Mouse (Mus musculus) forebrain, postnatal 0 days (tissue): Measurements from ENCODE around the gene Prkcsh. TPM values are rescaled to one million over a fixed set of nuclear protein-coding genes. Genes with fewer than 3 reads are reported as not detected.

Experiments used
- ATAC-seq: fragments of 200-750 bp; cut with Nextera tagmentation; 2 replicates; pipeline ENCODE4 v1.8.0; 2017; ENCODE audit warnings: mild to moderate bottlenecking, moderate library complexity
- DNase-seq: peaks from one replicate; pipeline ENCODE4 v3.0.0-alpha.2; 2015
- H3K27ac ChIP-seq: fragments of 300-500 bp; sonication (generic); 2 replicates; pipeline ENCODE4 v1.5.1; 2014; ENCODE audit warnings: low read depth, mild to moderate bottlenecking, antibody characterized with exemption, low read length, moderate library complexity, mixed read lengths
- H3K27me3 ChIP-seq: fragments of 300-500 bp; sonication (generic); 2 replicates; pipeline ENCODE4 v1.6.1; 2014; ENCODE audit warnings: mild to moderate bottlenecking, low read length, mixed read lengths; ENCODE audit not compliant: insufficient read depth
- H3K36me3 ChIP-seq: fragments of 300-500 bp; sonication (generic); 2 replicates; pipeline ENCODE4 v1.6.1; 2014; ENCODE audit warnings: mild to moderate bottlenecking, moderate library complexity; ENCODE audit not compliant: insufficient read depth
- H3K4me1 ChIP-seq: fragments of 300-500 bp; sonication (generic); 2 replicates; pipeline ENCODE4 v1.6.1; 2014; ENCODE audit warnings: antibody characterized with exemption; ENCODE audit not compliant: insufficient read depth
- H3K4me2 ChIP-seq: fragments of 300-500 bp; sonication (generic); 2 replicates; pipeline ENCODE4 v1.6.1; 2014; ENCODE audit warnings: low read depth, mild to moderate bottlenecking, moderate library complexity
- H3K4me3 ChIP-seq: fragments of 300-500 bp; sonication (generic); 2 replicates; pipeline ENCODE4 v1.5.1; 2014; ENCODE audit warnings: low read depth, low read length, mixed read lengths
- H3K9ac ChIP-seq: fragments of 300-500 bp; sonication (generic); 2 replicates; pipeline ENCODE4 v1.6.1; 2014; ENCODE audit warnings: mild to moderate bottlenecking
- H3K9me3 ChIP-seq: fragments of 300-500 bp; sonication (generic); 2 replicates; pipeline ENCODE4 v1.6.1; 2016; ENCODE audit warnings: low read length
- CTCF ChIP-seq: sonication (generic); IDR thresholded peaks from 2 replicates; pipeline ENCODE4 v1.5.1; 2016; ENCODE audit warnings: antibody characterized with exemption, control low read depth, low read depth
- WGBS: fragments of 180-500 bp; shearing (Covaris S2); extraction: QIAGEN DNeasy Blood & Tissue Kit; methylation state at CpG from one replicate; pipeline ENCODE4 v1.1.7; 2014; 5-methylcytosine and 5-hydroxymethylcytosine counted together
- polyA plus RNA-seq: library from polyadenylated mRNA; unstranded; fragments of >200 nt; fragmentation: Nextera tagmentation; extraction: Ambion mirVana; gene quantifications from 2 replicates; pipeline ENCODE4 v1.2.1, GENCODE M21; 2015
- total RNA-seq: library from RNA; depleted of rRNA; stranded (reverse); fragments of >200 nt; gene quantifications from 2 replicates; pipeline ENCODE4 v1.2.3, GENCODE M21; 2014

Gene Prkcsh
- total and polyA plus RNA-seq, 2 experiments from 2014 or later, result 67.4 to 86.5 TPM

GRCm38 (mm10) chr9:22047329-22047728 is 44.7 kb downstream of the Prkcsh start:
- no peak overlapping the region for H3K9ac ChIP-seq

GRCm38 (mm10) chr9:22049315-22049714 is 46.7 kb downstream of the Prkcsh start:
- DNase-seq (no peak), ATAC-seq (no peak)
- Histone ChIP-seq H3K9me3 (no peaks in the 10 kb centered on the region), H3K27ac (peak overlapping the region; percentile 95), H3K27me3 (no peaks in the 10 kb centered on the region), H3K9ac (peak overlapping the region; percentile 95), H3K4me3 (peak overlapping the region; percentile 92), H3K4me2 (peak overlapping the region; percentile 79), H3K4me1 (peaks cover 15% of the 10 kb centered on the region), H3K36me3 (0 out of 2 replicates have a peak, but pooled peaks cover 6% of the 10 kb centered on the region)
- TF ChIP-seq CTCF, result no peak
- WGBS, result 37% methylated on average over 11 of the region's 11 CpGs

More at GRCm38 (mm10) chr9:22047329-22047728, 44.7 kb downstream of the Prkcsh start:
- Histone ChIP-seq H3K27ac (no peak overlapping the region), H3K4me2 (peak overlapping the region; percentile 79), H3K36me3 (0 out of 2 replicates have a peak, but pooled peaks cover 6% of the 10 kb centered on the region), H3K27me3 (no peaks in the 10 kb centered on the region), H3K4me3 (0 out of 2 replicates have a peak overlapping the region, but pooled peaks have one; percentile 5), H3K9me3 (no peaks in the 10 kb centered on the region), H3K4me1 (peaks cover 13% of the 10 kb centered on the region)
- no peak for ATAC-seq
- WGBS, result 60% methylated on average over 9 of the region's 9 CpGs
- no peak for DNase-seq
- TF ChIP-seq CTCF, result no peak

- H3K4me3 ChIP-seq, result peak overlapping the region; percentile 92
- peaks cover 19% of the 10 kb centered on the region for H3K4me1 ChIP-seq
- ATAC-seq (no peak), DNase-seq (peak; percentile 47)
- H3K9ac ChIP-seq, result peak overlapping the region; percentile 95
- WGBS, result 14% methylated on average over 4 of the region's 4 CpGs
- H3K4me2 ChIP-seq, result peak overlapping the region; percentile 79
- H3K36me3 ChIP-seq, result 0 out of 2 replicates have a peak, but pooled peaks cover 6% of the 10 kb centered on the region
- H3K27me3 ChIP-seq, result no peaks in the 10 kb centered on the region
- no peak for TF ChIP-seq CTCF
- H3K27ac ChIP-seq, result peak overlapping the region; percentile 95
- no peaks in the 10 kb centered on the region for H3K9me3 ChIP-seq
Measured at GRCm38 (mm10) chr9:22049721-22050270, 47.2 kb downstream of the Prkcsh start.

DNA sequence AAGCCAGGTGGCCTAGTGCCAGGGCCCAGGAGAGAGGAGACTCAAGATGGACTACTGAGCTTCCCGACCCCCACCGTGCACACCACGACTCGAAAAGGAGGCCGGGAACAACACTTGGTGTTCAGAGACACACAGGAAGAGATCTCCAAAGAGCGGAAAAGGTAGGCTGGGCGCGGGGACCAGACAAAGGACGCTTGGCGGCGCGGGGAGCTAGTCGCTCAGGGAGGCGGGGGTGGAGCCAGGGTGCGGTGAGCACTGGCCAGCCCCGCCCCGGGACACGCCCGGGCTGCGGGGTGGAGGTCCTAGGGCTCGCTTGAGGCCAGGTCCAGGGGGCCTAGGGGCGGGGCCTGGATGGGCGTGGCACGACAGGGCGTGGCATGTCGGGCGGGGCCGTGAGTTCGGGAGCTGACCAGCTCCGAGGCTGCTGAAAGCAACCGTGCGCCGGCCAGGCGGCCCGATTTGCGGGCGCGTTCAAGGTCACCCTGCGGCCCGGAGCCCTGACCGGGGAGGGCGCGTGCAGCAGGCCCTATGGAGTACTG is 47.8 kb downstream of the Prkcsh start:
- DNase-seq (peak; percentile 77), ATAC-seq (peak; percentile 0; the same call in 1 of the 2 replicates)
- peak overlapping the region; percentile 79 for H3K4me2 ChIP-seq
- H3K27ac ChIP-seq, result peak overlapping the region; percentile 95
- under 1% methylated on average over 28 of the region's 43 CpGs for WGBS
- H3K4me3 ChIP-seq, result peak overlapping the region; percentile 92
- peak overlapping the region; percentile 95 for H3K9ac ChIP-seq
- no peaks in the 10 kb centered on the region for H3K9me3 ChIP-seq
- H3K27me3 ChIP-seq, result no peaks in the 10 kb centered on the region
- H3K36me3 ChIP-seq, result 0 out of 2 replicates have a peak, but pooled peaks cover 6% of the 10 kb centered on the region
- H3K4me1 ChIP-seq, result peaks cover 19% of the 10 kb centered on the region
- no peak for TF ChIP-seq CTCF

DNA sequence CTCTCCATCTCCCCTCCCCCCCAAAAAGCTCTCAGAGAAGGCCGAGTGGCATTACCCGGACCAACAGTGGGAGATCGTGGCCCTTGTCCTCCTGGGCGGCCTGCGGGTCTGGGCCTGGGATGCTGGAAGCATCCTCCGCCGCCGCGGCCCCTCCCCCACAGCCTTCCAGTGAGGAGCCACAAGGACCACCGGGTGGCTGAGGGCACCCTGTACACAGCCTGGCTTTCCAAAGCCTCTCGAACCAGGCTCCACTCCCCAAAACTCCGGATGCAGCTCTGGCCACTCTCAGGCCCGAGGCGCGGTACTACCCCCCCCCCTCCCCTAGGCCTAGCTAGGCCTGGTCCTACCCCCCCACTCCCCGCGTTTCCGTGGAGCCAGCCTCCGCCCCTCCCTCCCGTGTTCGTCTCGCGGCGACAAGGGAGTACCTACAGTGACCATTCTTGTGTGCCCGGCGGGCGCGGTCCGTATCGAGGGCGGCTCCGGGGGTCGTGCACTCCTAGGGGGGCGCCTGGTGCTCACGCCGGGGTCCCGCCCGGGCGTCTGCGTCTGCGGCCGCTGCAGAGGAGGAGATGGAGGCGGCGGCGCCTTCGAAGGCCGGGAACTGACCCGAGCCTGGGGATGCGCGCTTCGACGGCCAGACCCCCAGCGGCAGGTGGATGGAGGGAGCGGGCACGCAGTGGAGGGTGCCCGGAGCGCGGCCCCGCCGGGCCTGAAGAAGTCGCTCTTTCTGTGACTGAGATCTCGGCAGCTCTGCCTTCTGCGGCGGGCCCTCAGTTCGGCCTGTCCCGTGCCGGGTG is 48.8 kb downstream of the Prkcsh start:
- peaks cover 19% of the 10 kb centered on the region for H3K4me1 ChIP-seq
- H3K4me3 ChIP-seq, result peak overlapping the region; percentile 92
- TF ChIP-seq CTCF, result no peak
- peak overlapping the region; percentile 95 for H3K27ac ChIP-seq
- H3K9ac ChIP-seq, result peak overlapping the region; percentile 95
- peak; percentile 45 for ATAC-seq
- under 1% methylated on average over 66 of the region's 67 CpGs for WGBS
- DNase-seq, result peak; percentile 66
- 0 out of 2 replicates have a peak, but pooled peaks cover 4% of the 10 kb centered on the region for H3K36me3 ChIP-seq
- no peaks in the 10 kb centered on the region for H3K9me3 ChIP-seq
- peak overlapping the region; percentile 79 for H3K4me2 ChIP-seq
- H3K27me3 ChIP-seq, result no peaks in the 10 kb centered on the region

DNA sequence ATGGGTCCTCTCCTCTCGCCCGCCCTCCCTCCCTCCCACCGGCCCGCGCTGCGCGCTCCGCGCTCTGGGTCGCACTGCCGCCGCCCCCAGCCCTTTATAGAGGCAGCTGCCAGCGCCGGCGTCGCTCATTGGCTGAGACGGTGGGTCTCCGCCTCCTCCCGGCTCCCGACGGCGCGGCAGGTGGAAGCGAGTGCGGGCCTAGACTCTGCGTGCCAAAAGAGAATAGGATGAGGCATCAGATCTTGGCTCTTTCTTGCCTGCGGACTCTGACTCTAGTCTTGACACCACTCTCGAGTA is 49.3 kb downstream of the Prkcsh start, which contains the start of gene Elavl3:
Elavl3 (minus strand) TSS at position 66 of the 297 bp plus-strand sequence.
- peak; percentile 85 for ATAC-seq
- H3K4me3 ChIP-seq, result peak within 1 kb of the TSS; percentile 92
- DNase-seq, result peak; percentile 94
- no peaks in the 10 kb centered on the region for H3K9me3 ChIP-seq
- peak within 1 kb of the TSS; percentile 95 for H3K27ac ChIP-seq
- peaks cover 6% of the 10 kb centered on the region for H3K36me3 ChIP-seq
- peak within 1 kb of the TSS; percentile 79 for H3K4me2 ChIP-seq
- peak within 1 kb of the TSS; percentile 95 for H3K9ac ChIP-seq
- no peaks in the 10 kb centered on the region for H3K27me3 ChIP-seq
- peak; percentile 28; the same call in 1 of the 2 replicates for TF ChIP-seq CTCF
- 9% methylated on average over 20 of the region's 28 CpGs for WGBS
- peaks cover 19% of the 10 kb centered on the region for H3K4me1 ChIP-seq
